Mouse (Mus musculus): ENCODE results near the gene Cdk11b. TPM values are rescaled to one million over a fixed set of nuclear protein-coding genes. Genes with fewer than 3 reads are reported as not detected.
"Not testable (repeated sequence)": the region's sequence is repeated elsewhere in the genome, so short reads cannot be mapped to it uniquely, and the experiment has no call there.

Cdk11b gene
- total RNA-seq, 4 experiments from 2014 or later = 29.2 to 37.0 (median 30.2) TPM

DNA sequence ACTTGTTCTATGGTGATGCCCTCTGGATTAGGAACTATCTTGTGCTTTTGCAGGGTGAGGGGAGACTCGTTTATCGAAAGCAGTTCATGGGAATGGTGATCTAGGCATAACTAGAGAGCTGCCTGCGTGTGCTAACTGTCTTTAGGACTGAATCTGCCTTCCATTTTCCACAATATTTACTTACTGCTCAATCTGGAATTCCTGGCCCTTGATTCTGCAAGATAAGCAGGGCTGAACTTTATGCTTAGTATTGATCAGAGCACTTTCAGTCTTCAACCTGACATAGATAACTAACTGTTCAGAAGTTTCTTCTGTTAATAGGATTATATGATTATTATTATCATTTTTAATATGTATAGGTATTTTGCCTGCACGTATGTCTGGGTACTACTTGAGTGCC is 19.5 kb upstream of the Cdk11b start:
- no peak for DNase-seq (ENCODE audit: low spot score)

DNA sequence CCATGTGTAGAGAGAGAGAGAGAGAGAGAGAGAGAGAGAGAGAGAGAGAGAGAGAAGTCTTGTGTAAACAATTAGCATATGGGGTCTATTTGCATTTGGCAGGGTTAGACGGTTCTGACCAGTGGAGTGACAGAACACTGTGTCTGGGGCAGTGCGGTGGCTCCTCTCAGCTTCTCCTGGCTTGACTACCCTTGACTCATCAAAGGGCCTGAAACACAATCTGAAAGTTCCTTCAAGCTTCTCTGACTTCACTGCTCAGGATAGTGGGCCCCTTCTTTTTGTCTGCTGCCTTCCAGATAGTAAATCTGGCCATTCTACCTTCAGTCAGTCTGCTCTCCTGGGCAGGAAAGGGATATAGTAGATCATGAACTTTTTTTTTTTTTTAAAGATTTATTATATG is 17.8 kb upstream of the Cdk11b start:
- DNase-seq (ENCODE audit: low spot score) = no peak

GRCm38 (mm10) chr4:155611860-155612259 is 12.8 kb upstream of the Cdk11b start:
- no peak for DNase-seq (ENCODE audit: low spot score)

DNA sequence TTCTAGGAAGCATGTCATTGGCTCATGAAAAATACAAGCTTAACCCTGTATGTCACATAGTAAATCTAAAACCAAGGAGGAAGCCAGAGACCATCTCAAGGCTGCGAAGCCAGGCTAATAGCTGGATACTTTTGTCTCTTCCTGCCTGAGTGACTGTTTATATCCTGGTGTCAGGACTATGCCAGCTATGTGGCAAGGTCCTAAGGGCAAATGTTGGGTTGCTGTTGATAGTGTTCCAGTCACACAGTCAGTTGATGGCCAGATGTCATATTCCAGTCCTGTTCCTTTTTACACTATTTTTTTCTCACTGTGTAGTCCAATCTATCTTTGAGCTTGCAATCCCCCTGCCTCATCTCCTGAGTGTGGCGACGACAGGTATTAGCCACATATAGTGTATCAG is 11.4 kb upstream of the Cdk11b start:
- DNase-seq (ENCODE audit: low spot score) = no peak

GRCm38 (mm10) chr4:155618321-155618720 is 6.3 kb upstream of the Cdk11b start:
- DNase-seq (ENCODE audit: low spot score) = no peak

GRCm38 (mm10) chr4:155630267-155630666 is 5.6 kb downstream of the Cdk11b start:
- DNase-seq (ENCODE audit: low spot score) = no peak

DNA sequence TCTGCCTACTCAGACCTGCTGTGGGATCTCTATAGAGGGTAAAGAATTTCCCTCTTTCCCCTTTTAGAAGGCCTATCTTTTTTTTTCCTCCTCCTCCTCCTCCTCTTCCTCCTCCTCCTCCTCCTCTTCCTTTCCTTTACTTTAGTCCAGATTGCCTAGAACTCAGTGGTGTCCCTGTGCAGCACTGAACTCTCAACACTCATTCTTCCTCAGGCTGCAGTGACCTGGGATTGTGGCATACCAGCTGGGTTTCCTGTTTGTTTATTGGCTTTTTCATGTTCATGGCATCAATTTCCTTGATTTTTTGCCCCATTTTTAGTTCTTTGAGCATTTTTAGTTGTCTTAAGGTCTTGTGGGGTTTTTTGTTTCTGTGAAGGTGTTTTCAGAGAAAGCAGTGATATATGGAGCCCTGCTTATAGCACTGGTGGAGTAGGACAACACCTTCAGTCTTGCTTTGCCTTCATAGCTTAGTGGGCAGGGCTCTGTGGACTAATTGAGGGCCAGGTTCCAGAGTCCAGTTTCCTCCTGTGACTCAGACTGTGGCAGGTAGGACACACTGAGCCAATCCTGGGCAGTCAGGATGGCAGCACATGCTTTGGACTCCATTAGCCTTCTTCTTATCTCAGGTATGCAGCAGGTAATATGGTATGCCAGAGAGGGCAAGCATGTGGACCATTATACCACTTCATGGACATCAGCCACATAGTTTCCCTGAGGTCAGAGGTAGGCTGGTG is 11.3 kb downstream of the Cdk11b start:
- no peak for DNase-seq (ENCODE audit: low spot score)

DNA sequence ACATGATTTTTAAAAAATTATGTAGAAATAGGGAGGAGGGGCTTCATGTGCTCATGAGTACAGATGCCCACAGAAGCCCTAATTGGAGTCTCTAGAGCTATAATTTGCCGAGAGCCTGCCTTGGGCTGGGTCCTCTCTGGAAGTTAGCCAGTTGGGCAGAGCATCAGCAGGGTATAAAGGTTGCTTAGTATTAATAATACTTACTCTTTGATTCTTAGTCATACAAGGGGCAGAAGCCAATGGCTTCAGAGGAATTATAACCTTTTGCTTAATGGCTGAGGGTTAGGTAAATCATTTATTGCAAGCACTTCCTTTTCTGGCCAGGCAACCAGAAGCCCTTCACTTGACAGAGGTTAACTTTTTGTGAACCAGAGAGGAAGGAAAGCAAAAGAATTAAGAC is 18.9 kb downstream of the Cdk11b start:
- DNase-seq (ENCODE audit: low spot score) = no peak

DNA sequence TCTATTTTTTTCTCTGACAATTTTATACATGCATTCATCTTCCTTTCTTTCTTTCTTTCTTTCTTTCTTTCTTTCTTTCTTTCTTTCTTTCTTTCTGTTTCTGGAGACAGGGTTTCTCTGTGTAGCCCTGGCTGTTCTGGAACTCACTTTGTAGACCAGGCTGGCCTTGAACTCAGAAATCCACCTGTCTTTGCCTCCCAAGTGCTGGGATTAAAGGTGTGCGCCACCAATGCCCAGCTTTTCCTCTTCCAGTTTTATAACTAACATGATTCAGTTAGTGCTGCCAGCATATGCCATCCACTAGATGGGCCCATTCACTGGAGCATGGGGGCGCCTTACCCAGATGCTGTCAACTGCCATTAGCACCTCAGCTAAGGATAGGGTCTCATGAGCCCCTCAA is 20.7 kb downstream of the Cdk11b start, which contains the start of gene Gm10563:
TSS of gene Gm10563 (minus strand) at position 101 of the 400 bp plus-strand sequence.
- DNase-seq (ENCODE audit: low spot score) = not testable (repeated sequence)

DNA sequence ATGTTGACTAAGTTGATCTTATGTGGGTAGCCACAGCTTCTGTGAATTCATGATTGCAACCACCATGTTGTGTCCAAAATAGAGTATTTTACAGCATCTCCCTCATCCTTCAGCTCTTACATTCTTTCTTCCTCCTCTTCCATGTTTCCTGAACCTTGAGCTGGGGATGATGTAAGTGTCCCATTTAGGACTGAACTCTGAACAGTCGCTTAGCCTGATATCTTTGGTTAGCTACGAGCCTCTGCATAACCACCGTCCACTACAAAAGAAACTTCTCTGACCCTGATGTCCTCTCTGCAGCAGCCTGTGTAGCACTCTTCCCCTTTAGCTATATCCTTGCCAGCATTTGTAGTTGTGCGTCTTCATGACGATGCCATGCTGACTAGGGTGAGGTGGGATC is 21.1 kb downstream of the Cdk11b start:
- DNase-seq (ENCODE audit: low spot score) = no peak

- no peak for DNase-seq (ENCODE audit: low spot score)
Measured at GRCm38 (mm10) chr4:155649355-155649754, 24.7 kb downstream of the Cdk11b start.

- DNase-seq (ENCODE audit: low spot score) = peak; percentile 31
Measured at GRCm38 (mm10) chr4:155651553-155652269, 27.1 kb downstream of the Cdk11b start.

- DNase-seq (ENCODE audit: low spot score) = no peak
Measured at GRCm38 (mm10) chr4:155652283-155653085, 27.8 kb downstream of the Cdk11b start.

GRCm38 (mm10) chr4:155653086-155653450 is 28.4 kb downstream of the Cdk11b start, which contains the start of gene Mmp23:
Gene Mmp23 (minus strand): TSS chr4:155653384.
- DNase-seq (ENCODE audit: low spot score) = peak; percentile 36

- no peak for DNase-seq (ENCODE audit: low spot score)
Measured at GRCm38 (mm10) chr4:155653451-155654182, 29.0 kb downstream of the Cdk11b start.

GRCm38 (mm10) chr4:155654183-155654455 is 29.5 kb downstream of the Cdk11b start:
- no peak for DNase-seq (ENCODE audit: low spot score)

GRCm38 (mm10) chr4:155654456-155655298 is 30.0 kb downstream of the Cdk11b start:
- no peak for DNase-seq (ENCODE audit: low spot score)

DNA sequence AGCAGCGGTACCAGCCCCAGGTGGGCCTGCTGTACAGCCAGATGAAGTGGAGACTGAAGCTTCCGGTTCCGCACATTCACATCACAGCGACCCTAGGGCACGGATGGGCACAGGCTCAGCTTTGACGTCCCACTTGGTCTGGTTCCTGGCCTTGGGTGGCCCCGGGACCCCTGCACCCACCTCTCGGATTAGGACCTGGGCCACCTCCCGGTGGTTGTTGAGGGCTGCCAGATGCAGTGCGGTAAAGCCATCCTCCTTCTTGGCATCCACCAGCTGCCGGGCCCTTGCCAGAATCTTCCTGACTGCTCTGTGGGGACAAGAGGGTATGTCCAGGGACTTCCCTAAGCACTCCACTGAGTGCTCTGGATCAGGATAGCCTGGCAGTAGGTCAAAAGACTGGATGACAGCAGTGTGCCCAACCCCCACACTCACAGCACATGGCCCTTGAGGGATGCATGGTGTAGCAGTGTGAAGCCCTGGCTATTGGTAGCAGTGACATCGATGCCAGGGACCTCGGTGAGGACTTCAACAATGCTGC is 31.6 kb downstream of the Cdk11b start:
- no peak for DNase-seq (ENCODE audit: low spot score)

DNA sequence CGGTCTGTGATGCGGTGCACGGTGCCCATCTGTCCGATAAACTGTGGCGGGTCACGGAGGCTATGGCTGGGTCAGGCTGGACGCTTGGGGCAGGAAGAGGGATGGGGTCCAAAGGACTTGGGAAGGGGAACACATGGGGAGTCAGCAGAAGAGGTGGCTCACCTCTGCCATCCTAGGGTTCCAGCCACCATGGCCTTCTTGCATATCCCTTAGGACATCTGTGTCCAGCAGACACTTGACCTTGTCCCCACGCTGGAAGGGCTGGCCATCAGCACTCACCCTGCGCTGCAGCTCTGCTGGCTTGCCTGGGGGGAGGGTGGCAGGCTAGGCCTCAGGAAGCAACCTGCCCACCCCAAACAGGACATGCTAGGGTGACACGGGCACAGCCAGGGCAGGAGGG is 34.3 kb downstream of the Cdk11b start:
- no peak for DNase-seq (ENCODE audit: low spot score)

DNA sequence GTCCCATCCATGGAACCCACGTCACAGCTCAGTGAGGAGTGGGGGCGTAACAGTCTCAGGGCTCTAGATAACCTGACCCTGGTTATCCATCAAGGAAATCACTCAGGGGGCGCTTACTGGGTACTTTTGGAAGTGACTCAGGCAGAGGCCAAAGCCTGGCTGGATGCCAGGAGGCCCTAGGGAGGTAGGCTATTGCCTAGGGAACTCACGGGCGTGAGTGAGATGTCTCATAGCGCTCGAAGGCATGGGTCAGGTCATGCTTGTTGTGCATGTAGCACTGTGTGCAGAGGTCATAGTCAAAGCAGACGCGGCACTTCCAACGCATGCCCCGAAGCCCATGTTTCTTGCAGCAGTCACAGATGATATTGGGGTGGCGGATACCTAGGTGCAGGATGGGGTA is 36.0 kb downstream of the Cdk11b start:
- no peak for DNase-seq (ENCODE audit: low spot score)

- DNase-seq (ENCODE audit: low spot score) = no peak
Measured at GRCm38 (mm10) chr4:155666903-155667302, 42.2 kb downstream of the Cdk11b start.

Measured in heart, adult 8-10 months (tissue).